Mouse (Mus musculus): ENCODE measurements around the gene Tfe3.
"Not testable (repeated sequence)": the region's sequence is repeated elsewhere in the genome, so short reads cannot be mapped to it uniquely, and the experiment has no call there.

- not testable (repeated sequence) for TF ChIP-seq CTCF (IDR thresholded peaks at IDR 0.05; ENCODE audit: insufficient read depth, low read length); POLR2A (IDR thresholded peaks at IDR 0.05; ENCODE audit: borderline replicate concordance, extremely low read depth, low read depth, low read length)
Observed at GRCm38 (mm10) chrX:7714135-7714899, 48.0 kb upstream of the Tfe3 start, which contains the start of gene Wdr45.
